Comparison of ENCODE assay signal across 10 mouse cellular contexts in genomic region chr16:87552907-87553691, GRCm38 (mm10). TPM values are rescaled to one million over a fixed set of nuclear protein-coding genes. Genes with fewer than 3 reads are reported as not detected.
DNase-seq lines count a peak whose midpoint lies in the region; ATAC-seq and TF ChIP-seq lines count a peak whose summit lies in the region.
"Had no signal": no experiment of that assay in that cellular context is flagged by ENCODE, and none has a peak within 500 bp of the region (broad histone marks: within the 10 kb centered on the region; RNA-seq: fewer than 3 reads in every experiment).

Map3k7cl (plus strand) TSS chr16:87553330.

- no peaks in the 10 kb centered on the region for H3K4me1 ChIP-seq in embryonic facial prominence, embryonic 12.5 days
- H3K4me1 ChIP-seq in heart, postnatal 0 days (ENCODE audit: control insufficient read depth, insufficient read depth) = peaks cover 12% of the 10 kb centered on the region
- no peaks in the 10 kb centered on the region for H3K4me1 ChIP-seq in limb, embryonic 12.5 days (replicated peaks)
- H3K4me1 ChIP-seq in thymus, adult 2 months (replicated peaks; ENCODE audit: control insufficient read depth, insufficient read depth, low read length) = no peaks in the 10 kb centered on the region

- TF ChIP-seq EP300 in heart, postnatal 0 days (IDR thresholded peaks at IDR 0.05; ENCODE audit: low read depth) = no peak

- no peaks in the 10 kb centered on the region for H3K27me3 ChIP-seq in C2C12 (ENCODE audit: control insufficient read depth, insufficient read depth, insufficient read length)
- H3K27me3 ChIP-seq in embryonic facial prominence, embryonic 12.5 days = no peaks in the 10 kb centered on the region
- H3K27me3 ChIP-seq in heart, postnatal 0 days (ENCODE audit: control insufficient read depth, insufficient read depth, low read length) = no peaks in the 10 kb centered on the region
- no peaks in the 10 kb centered on the region for H3K27me3 ChIP-seq in limb, embryonic 12.5 days
- H3K27me3 ChIP-seq in thymus, adult 2 months (ENCODE audit: control insufficient read depth, insufficient read depth, low read length) = no peaks in the 10 kb centered on the region

- no peak for TF ChIP-seq POLR2A in thymus, adult 2 months (IDR thresholded peaks at IDR 0.05; ENCODE audit: control insufficient read depth, extremely low read depth, insufficient read depth, low read length, poor library complexity)

- no peaks in the 10 kb centered on the region for H3K79me3 ChIP-seq in C2C12 (ENCODE audit: low read depth)

- TF ChIP-seq CTCF in C2C12 (IDR thresholded peaks at IDR 0.05; ENCODE audit: control insufficient read depth, insufficient read depth, insufficient read length) = no peak
- no peak for TF ChIP-seq CTCF in heart, postnatal 0 days (IDR thresholded peaks at IDR 0.05; ENCODE audit: low read depth)
- TF ChIP-seq CTCF in thymus, adult 2 months (IDR thresholded peaks at IDR 0.05; ENCODE audit: borderline replicate concordance, control insufficient read depth, extremely low read depth, insufficient read depth, low read length, poor library complexity) = no peak

- H3K9me3 ChIP-seq in embryonic facial prominence, embryonic 12.5 days = no peaks in the 10 kb centered on the region
- no peaks in the 10 kb centered on the region for H3K9me3 ChIP-seq in heart, postnatal 0 days (replicated peaks; ENCODE audit: control insufficient read depth, low read length)
- no peaks in the 10 kb centered on the region for H3K9me3 ChIP-seq in limb, embryonic 12.5 days

- ATAC-seq in embryonic facial prominence, embryonic 12.5 days (ENCODE audit: insufficient number of reproducible peaks, insufficient read depth, low FRiP score, low TSS enrichment) = peak; percentile 77; the same call in 1 of the 2 replicates
- peak; percentile 65 for ATAC-seq in heart, postnatal 0 days (ENCODE audit: insufficient read depth, low read depth)
- peak; percentile 66 for ATAC-seq in limb, embryonic 12.5 days (ENCODE audit: insufficient number of reproducible peaks, insufficient read depth, low FRiP score, low TSS enrichment, low read depth)

- 79% methylated on average over 24 of the region's 24 CpGs for WGBS in embryonic facial prominence, embryonic 12.5 days
- 52% methylated on average over 24 of the region's 24 CpGs for WGBS in heart, postnatal 0 days
- 82% methylated on average over 24 of the region's 24 CpGs for WGBS in limb, embryonic 12.5 days
- WGBS in thymus, adult 2 months = 91% methylated on average over 24 of the region's 24 CpGs

- no peak within 1 kb of the TSS for H3K9ac ChIP-seq in embryonic facial prominence, embryonic 12.5 days
- H3K9ac ChIP-seq in heart, postnatal 0 days (replicated peaks; ENCODE audit: low read depth, low read length) = no peak within 1 kb of the TSS
- H3K9ac ChIP-seq in limb, embryonic 12.5 days (replicated peaks) = no peak within 1 kb of the TSS

- no peaks in the 10 kb centered on the region for H3K79me2 ChIP-seq in C2C12 (ENCODE audit: control insufficient read depth, insufficient read depth)

- H3K4me3 ChIP-seq in C2C12 (ENCODE audit: insufficient read depth, poor library complexity, severe bottlenecking) = no peak within 1 kb of the TSS
- no peak within 1 kb of the TSS for H3K4me3 ChIP-seq in embryonic facial prominence, embryonic 12.5 days
- 0 out of 2 replicates have a peak within 1 kb of the TSS, but pooled peaks have one; percentile 8 for H3K4me3 ChIP-seq in heart, postnatal 0 days (ENCODE audit: low read depth, low read length)
- H3K4me3 ChIP-seq in limb, embryonic 12.5 days (replicated peaks) = no peak within 1 kb of the TSS
- H3K4me3 ChIP-seq in thymus, adult 2 months (ENCODE audit: control insufficient read depth, insufficient read depth, low read length) = no peak within 1 kb of the TSS

- no peak within 1 kb of the TSS for H3K27ac ChIP-seq in embryonic facial prominence, embryonic 12.5 days
- H3K27ac ChIP-seq in heart, postnatal 0 days (ENCODE audit: low read depth) = peak within 1 kb of the TSS; percentile 55
- H3K27ac ChIP-seq in limb, embryonic 12.5 days = no peak within 1 kb of the TSS
- H3K27ac ChIP-seq in thymus, adult 2 months (ENCODE audit: control insufficient read depth, insufficient read depth, low read length) = no peak within 1 kb of the TSS

- no peak within 1 kb of the TSS for H3ac ChIP-seq in C2C12 (ENCODE audit: control insufficient read depth, insufficient read length, low read depth)

- peak; percentile 42 for DNase-seq in heart, postnatal 0 days (ENCODE audit: low spot score)
- DNase-seq in frontal cortex, postnatal 14 days (ENCODE audit: low spot score in 2 of 2) = no peak
- no peak for DNase-seq in cerebellum, adult 11-12 months
- DNase-seq in frontal cortex, postnatal 10 days (ENCODE audit: low spot score in 2 of 2) = no peak
- DNase-seq in thymus, adult 2 months = no peak

- no peaks in the 10 kb centered on the region for H3K36me3 ChIP-seq in C2C12 (ENCODE audit: control insufficient read depth, insufficient read depth)
- no peaks in the 10 kb centered on the region for H3K36me3 ChIP-seq in embryonic facial prominence, embryonic 12.5 days
- H3K36me3 ChIP-seq in heart, postnatal 0 days (replicated peaks; ENCODE audit: control insufficient read depth, insufficient read depth, low read length) = no peaks in the 10 kb centered on the region
- no peaks in the 10 kb centered on the region for H3K36me3 ChIP-seq in limb, embryonic 12.5 days
- no peaks in the 10 kb centered on the region for H3K36me3 ChIP-seq in thymus, adult 2 months (ENCODE audit: control insufficient read depth, insufficient read depth, low read length)

- no peak within 1 kb of the TSS for H3K4me2 ChIP-seq in embryonic facial prominence, embryonic 12.5 days (replicated peaks)
- peak within 1 kb of the TSS; percentile 43 for H3K4me2 ChIP-seq in heart, postnatal 0 days (ENCODE audit: low read depth, low read length)
- H3K4me2 ChIP-seq in limb, embryonic 12.5 days = no peak within 1 kb of the TSS

TF ChIP-seq in C2C12, 6 proteins besides CTCF, POLR2A, EP300 and RAD21:
- no peak for TF ChIP-seq USF1 (IDR thresholded peaks at IDR 0.05; ENCODE audit: low read depth)
- peak; percentile 95 for TF ChIP-seq MYOD1 (IDR thresholded peaks at IDR 0.05; ENCODE audit: control insufficient read depth, insufficient read length, low read depth)
- no peak for TF ChIP-seq CEBPB (IDR thresholded peaks at IDR 0.05; ENCODE audit: low read depth)
- no peak for TF ChIP-seq MAX (IDR thresholded peaks at IDR 0.05)
- TF ChIP-seq FOSL1 (IDR thresholded peaks at IDR 0.05; ENCODE audit: insufficient read depth, low read length, poor library complexity, severe bottlenecking) = no peak
- no peak for TF ChIP-seq MYOG (IDR thresholded peaks at IDR 0.05; ENCODE audit: control insufficient read depth, extremely low read depth, insufficient read length)

RNA-seq across cellular contexts. Expression of gene Map3k7cl, which starts in this region (rescaled TPM):
- 0.11 TPM for polyA plus RNA-seq in C2C12 (2012; fragmentation: generic; extraction: Trizol)
- polyA plus RNA-seq in embryonic facial prominence, embryonic 12.5 days (2016; fragmentation: Nextera tagmentation; extraction: Ambion mirVana) = not detected in 2 replicates
- total RNA-seq in heart, postnatal 0 days (2014; rRNA removed; ENCODE audit: low replicate concordance) = 0.43 and 3.6 TPM in 2 replicates
- polyA plus RNA-seq in heart, postnatal 0 days (2015; fragmentation: Nextera tagmentation; extraction: Ambion mirVana) = 0.73 and 1.0 TPM in 2 replicates
- polyA plus RNA-seq in limb, embryonic 12.5 days (2016; fragmentation: Nextera tagmentation; extraction: Ambion mirVana) = not detected in 2 replicates
- 3.9 and 4.1 TPM in 2 replicates for polyA plus RNA-seq in thymus, adult 2 months (2012; rRNA removed)
- total RNA-seq: common myeloid progenitor, adult 5-6 weeks had no signal
- polyA plus RNA-seq: neural tube, embryonic 11.5 days had no signal

Comparison
In these comparisons a context has a peak if more than half of its experiments do, and no peak if none do; other contexts are left out.
1. Peak in ATAC-seq in embryonic facial prominence, embryonic 12.5 days; RNA of the gene not detected or under 1 TPM.
2. Peak in ATAC-seq in limb, embryonic 12.5 days; RNA of the gene not detected or under 1 TPM.